Mouse (Mus musculus) testis, postnatal 14 days (tissue): ENCODE data around the gene Olfr1232.

ENCODE experiments used
- DNase-seq: peaks from one replicate; pipeline ENCODE4 v3.0.0; 2021; ENCODE audit warnings: low spot score

Olfr1232 gene

GRCm38 (mm10) chr2:89329575-89329974 is at the start of gene Olfr1232:
Olfr1232 (minus strand) TSS chr2:89329675.
- no peak for DNase-seq

- no peak for DNase-seq
Measured at GRCm38 (mm10) chr2:89364765-89365164, 35.3 kb upstream of the Olfr1232 start, which contains the start of gene Olfr1234. Olfr1234 (minus strand) TSS chr2:89364865.

GRCm38 (mm10) chr2:89342298-89342697 is 12.8 kb upstream of the Olfr1232 start, which contains the start of gene Olfr1233:
Olfr1233 (minus strand) TSS chr2:89342398.
- no peak for DNase-seq

GRCm38 (mm10) chr2:89306974-89307373 is 22.5 kb downstream of the Olfr1232 start, which contains the start of gene Olfr1231:
Olfr1231 (minus strand) TSS chr2:89307074.
- no peak for DNase-seq

GRCm38 (mm10) chr2:89297168-89297567 is 32.3 kb downstream of the Olfr1232 start, which contains the start of gene Olfr1230:
Olfr1230 (minus strand) TSS chr2:89297268.
- no peak for DNase-seq

- no peak for DNase-seq
Measured at GRCm38 (mm10) chr2:89287914-89288313, 41.6 kb downstream of the Olfr1232 start, which contains the start of gene Olfr1229. Olfr1229 (minus strand) TSS chr2:89288014.
